Mouse (Mus musculus): ENCODE data around the gene Ap5b1.
A peak's percentile ranks its signal among the peaks of the same experiment; 100 is the strongest.

Ap5b1 gene

GRCm38 (mm10) chr19:5568470-5569140, 780 bp downstream of the Ap5b1 start:
- DNase-seq: peak; percentile 83 to 85

- DNase-seq: no peak
Observed at GRCm38 (mm10) chr19:5569521-5569920, 1.7 kb downstream of the Ap5b1 start.

GRCm38 (mm10) chr19:5570353-5571246, 2.8 kb downstream of the Ap5b1 start:
- DNase-seq: no peak

GRCm38 (mm10) chr19:5571831-5572230, 4.0 kb downstream of the Ap5b1 start:
- DNase-seq: peak; percentile 28 to 31

GRCm38 (mm10) chr19:5572331-5573125, 4.7 kb downstream of the Ap5b1 start:
- DNase-seq: no peak

GRCm38 (mm10) chr19:5575336-5575735, 7.5 kb downstream of the Ap5b1 start:
- DNase-seq: no peak

- DNase-seq: no peak
Observed at GRCm38 (mm10) chr19:5579971-5580370, 12.1 kb downstream of the Ap5b1 start.

- no peak for DNase-seq
Observed at GRCm38 (mm10) chr19:5580776-5581175, 13.0 kb downstream of the Ap5b1 start.

GRCm38 (mm10) chr19:5581995-5582394, 14.2 kb downstream of the Ap5b1 start:
- DNase-seq: no peak

- DNase-seq: no peak
Observed at GRCm38 (mm10) chr19:5589159-5589558, 21.3 kb downstream of the Ap5b1 start.

GRCm38 (mm10) chr19:5591888-5592287, 24.1 kb downstream of the Ap5b1 start:
- no peak for DNase-seq

- no peak for DNase-seq
Observed at GRCm38 (mm10) chr19:5599224-5599623, 31.4 kb downstream of the Ap5b1 start.

GRCm38 (mm10) chr19:5601752-5602541, 34.1 kb downstream of the Ap5b1 start, which contains the start of gene Rnaseh2c:
Gene Rnaseh2c, plus strand, starts transcription at chr19:5601873.
- DNase-seq: peak; percentile 75 to 78

- DNase-seq: no peak
Observed at GRCm38 (mm10) chr19:5603664-5604063, 35.8 kb downstream of the Ap5b1 start.

- DNase-seq: no peak
Observed at GRCm38 (mm10) chr19:5605126-5605525, 37.3 kb downstream of the Ap5b1 start.

- no peak for DNase-seq
Observed at GRCm38 (mm10) chr19:5606196-5606595, 38.4 kb downstream of the Ap5b1 start.

- DNase-seq: no peak
Observed at GRCm38 (mm10) chr19:5607705-5608410, 40.0 kb downstream of the Ap5b1 start.

- no peak for DNase-seq
Observed at GRCm38 (mm10) chr19:5608707-5609106, 40.9 kb downstream of the Ap5b1 start.

GRCm38 (mm10) chr19:5609171-5609546, 41.3 kb downstream of the Ap5b1 start:
- DNase-seq: no peak

- DNase-seq: peak; percentile 94 to 96
Observed at GRCm38 (mm10) chr19:5609547-5610404, 42.0 kb downstream of the Ap5b1 start, which contains the start of gene Kat5. Gene Kat5, minus strand, starts transcription at chr19:5610237.

- peak; percentile 53 to 58 for DNase-seq
Observed at GRCm38 (mm10) chr19:5611973-5612372, 44.1 kb downstream of the Ap5b1 start.

All from B cell, adult 2 months (primary cell).